Mouse (Mus musculus) Patski (cell line): ENCODE data around the gene Gm49380. TPM values are rescaled to one million over a fixed set of nuclear protein-coding genes. Genes with fewer than 3 reads are reported as not detected.

Experiments
- ATAC-seq: fragments of 100-300 bp; one replicate; pipeline ENCODE4 v1.8.0; 2021
- CTCF ChIA-PET: fragments of 350-600 bp; sonication (Branson Sonifier 250); formaldehyde crosslinking; loops from one replicate; lab custom pipeline; 2022; ENCODE audit warnings: inconsistent platforms; lab: Charles Lee
- POLR2A ChIA-PET: fragments of 350-600 bp; sonication (Branson Sonifier 250); formaldehyde crosslinking; loops from one replicate; lab custom pipeline; 2022; ENCODE audit warnings: antibody characterized with exemption, inconsistent platforms; lab: Charles Lee
- DNase-seq: peaks from one replicate; pipeline ENCODE4 v3.0.0-alpha.2; 2011; ENCODE audit warnings: low read depth, low spot score
- H3K27me3 ChIP-seq: fragments of 371-371 bp; one replicate; pipeline ENCODE4 v1.5.1; 2021
- CTCF ChIP-seq: fragments of 100-300 bp; IDR thresholded peaks from one replicate; pipeline ENCODE4 v1.5.1; 2021
- in situ Hi-C: fragments of 300-500 bp; cut with MboI; formaldehyde crosslinking; loops from 3 replicates; pipeline ENCODE4 v1.11.1; 2018; ENCODE audit warnings: low pct_unique_long_range_greater_than_20kb, mixed read lengths
- polyA plus RNA-seq: library from polyadenylated mRNA; unstranded; gene quantifications from one replicate; pipeline ENCODE4 v1.2.3, GENCODE M21; 2021

Gm49380 gene
- polyA plus RNA-seq, 1 experiment from 2014 or later, result 0.08 TPM

GRCm38 (mm10) chr9:44030646-44031045 is 82.7 kb downstream of the Gm49380 start:
- H3K27me3 ChIP-seq, result no peaks in the 10 kb centered on the region
- DNase-seq (no peak), ATAC-seq (no peak)
- POLR2A ChIA-PET, result no interaction called here
- in situ Hi-C loops, result no loop called here
- CTCF ChIA-PET, result interaction anchor here (0.7 to 1.6 kb wide), 3 partner anchors 8 to 10 kb away, joined by 3 to 7 read pairs (median 4); no protein-coding TSS in a partner anchor
- no peak for TF ChIP-seq CTCF

- no peak for TF ChIP-seq CTCF
- in situ Hi-C loops, result no loop called here
- ChIA-PET CTCF (interaction anchor here (0.7 to 1.6 kb wide), 3 partner anchors 9 to 11 kb away, joined by 3 to 7 read pairs (median 4); no protein-coding TSS in a partner anchor), POLR2A (no interaction called here)
- DNase-seq (no peak), ATAC-seq (no peak)
- no peaks in the 10 kb centered on the region for H3K27me3 ChIP-seq
Observed at GRCm38 (mm10) chr9:44029580-44030236, 83.6 kb downstream of the Gm49380 start.

GRCm38 (mm10) chr9:44024096-44024495 is 89.2 kb downstream of the Gm49380 start:
- in situ Hi-C loops, result no loop called here

GRCm38 (mm10) chr9:44022100-44022847 is 91.0 kb downstream of the Gm49380 start:
- POLR2A ChIA-PET, result interaction anchor here (0.6 kb wide), 1 partner anchor 202 kb away, joined by 3 read pairs; no protein-coding TSS in a partner anchor
- in situ Hi-C loops, result no loop called here
- CTCF ChIA-PET, result no interaction called here
- no peak for TF ChIP-seq CTCF
- no peaks in the 10 kb centered on the region for H3K27me3 ChIP-seq
- no peak for ATAC-seq
- no peak for DNase-seq

More at GRCm38 (mm10) chr9:44024096-44024495, 89.2 kb downstream of the Gm49380 start:
- H3K27me3 ChIP-seq, result no peaks in the 10 kb centered on the region
- DNase-seq, result no peak
- no peak for TF ChIP-seq CTCF
- no peak for ATAC-seq
- CTCF ChIA-PET, result no interaction called here
- POLR2A ChIA-PET, result no interaction called here

- ChIA-PET POLR2A (no interaction called here), CTCF (no interaction called here)
- no peak for TF ChIP-seq CTCF
- H3K27me3 ChIP-seq, result peaks cover 3% of the 10 kb centered on the region
- DNase-seq, result no peak
- no peak for ATAC-seq
- in situ Hi-C loops, result no loop called here
Observed at GRCm38 (mm10) chr9:44020001-44020400, 93.3 kb downstream of the Gm49380 start.

GRCm38 (mm10) chr9:44017846-44018245 is 95.5 kb downstream of the Gm49380 start:
- CTCF ChIA-PET, result interaction anchor here (1.2 kb wide), 1 partner anchor 10 kb away, joined by 3 read pairs; no protein-coding TSS in a partner anchor
- no peak for TF ChIP-seq CTCF
- in situ Hi-C loops, result no loop called here
- POLR2A ChIA-PET, result no interaction called here
- ATAC-seq (no peak), DNase-seq (no peak)
- H3K27me3 ChIP-seq, result peaks cover 4% of the 10 kb centered on the region

Other genes starting within 250 kb of the Gm49380 start
- gene Thy1, start 70.1 kb downstream of the Gm49380 start, polyA plus RNA-seq, result not detected
- gene Usp2, start 46.5 kb downstream of the Gm49380 start, polyA plus RNA-seq, result 1.7 TPM
- 0.12 TPM for gene Mfrp, start 11.8 kb downstream of the Gm49380 start, polyA plus RNA-seq
- 0.15 TPM for gene C1qtnf5, start 6.3 kb downstream of the Gm49380 start, polyA plus RNA-seq
- 38.4 TPM for gene Rnf26, start within 50 bp of the Gm49380 start, polyA plus RNA-seq
- 72.8 TPM for gene Mcam, start 21.0 kb upstream of the Gm49380 start, polyA plus RNA-seq
- gene Cbl, start 120.5 kb upstream of the Gm49380 start, polyA plus RNA-seq, result 20.2 TPM
- not detected for gene Ccdc153, start 127.2 kb upstream of the Gm49380 start, polyA plus RNA-seq
- 0.03 TPM for gene Pdzd3, start 138.0 kb upstream of the Gm49380 start, polyA plus RNA-seq
- 1.3 TPM for gene Nlrx1, start 155.1 kb upstream of the Gm49380 start, polyA plus RNA-seq
- gene Abcg4, start 175.1 kb upstream of the Gm49380 start, polyA plus RNA-seq, result 0.04 TPM
- 18.1 TPM for gene Hinfp, start 192.2 kb upstream of the Gm49380 start, polyA plus RNA-seq
- gene C2cd2l, start 206.8 kb upstream of the Gm49380 start, polyA plus RNA-seq, result 29.5 TPM
- 37.0 TPM for gene Dpagt1, start 212.5 kb upstream of the Gm49380 start, polyA plus RNA-seq
- 80.2 TPM for gene H2afx, start 221.2 kb upstream of the Gm49380 start, polyA plus RNA-seq
- gene Hmbs, start 230.7 kb upstream of the Gm49380 start, polyA plus RNA-seq, result 46.8 TPM
- 46.5 TPM for gene Vps11, start 248.2 kb upstream of the Gm49380 start, polyA plus RNA-seq